ENCODE assay signal across 8 mouse cellular contexts in genomic region chrX:103556681-103557490, GRCm38 (mm10).
A peak's percentile ranks its signal among the peaks of the same experiment; 100 is the strongest.
DNase-seq lines count a peak whose midpoint lies in the region; ATAC-seq and TF ChIP-seq lines count a peak whose summit lies in the region.

No protein-coding gene starts in this region.

- TF ChIP-seq POLR2A in kidney, adult 2 months (IDR thresholded peaks at IDR 0.05; ENCODE audit: low read depth, low read length) = no peak

- no peaks in the 10 kb centered on the region for H3K9me3 ChIP-seq in hindbrain, embryonic 14.5 days (ENCODE audit: control insufficient read depth, low read length)
- H3K9me3 ChIP-seq in midbrain, embryonic 13.5 days = no peaks in the 10 kb centered on the region

- H3K9ac ChIP-seq in hindbrain, embryonic 14.5 days = no peak overlapping the region
- H3K9ac ChIP-seq in midbrain, embryonic 13.5 days (replicated peaks) = no peak overlapping the region

- H3K4me1 ChIP-seq in kidney, adult 2 months (ENCODE audit: control insufficient read depth, insufficient read depth, low read length) = peaks cover 13% of the 10 kb centered on the region
- peaks cover 10% of the 10 kb centered on the region; the same call in 1 of the 2 replicates for H3K4me1 ChIP-seq in hindbrain, embryonic 14.5 days (replicated peaks; ENCODE audit: control insufficient read depth, insufficient read depth, low read length)
- peaks cover 22% of the 10 kb centered on the region for H3K4me1 ChIP-seq in midbrain, embryonic 13.5 days (replicated peaks)

- no peak overlapping the region for H3K4me3 ChIP-seq in kidney, adult 2 months (ENCODE audit: insufficient read depth, low read depth, low read length)
- no peak overlapping the region for H3K4me3 ChIP-seq in hindbrain, embryonic 14.5 days (replicated peaks; ENCODE audit: low read length)
- no peak overlapping the region for H3K4me3 ChIP-seq in midbrain, embryonic 13.5 days (replicated peaks)

- TF ChIP-seq CTCF in kidney, adult 2 months (conservative IDR thresholded peaks at IDR 0.05; ENCODE audit: insufficient read depth, insufficient read length, low read depth, low read length) = no peak

- H3K4me2 ChIP-seq in hindbrain, embryonic 14.5 days (replicated peaks) = no peak overlapping the region
- no peak overlapping the region for H3K4me2 ChIP-seq in midbrain, embryonic 13.5 days (replicated peaks)

- peak overlapping the region; percentile 47 for H3K27ac ChIP-seq in kidney, adult 2 months (ENCODE audit: insufficient read depth, low read depth, low read length)
- peak overlapping the region; percentile 75 for H3K27ac ChIP-seq in hindbrain, embryonic 14.5 days
- peak overlapping the region; percentile 89 for H3K27ac ChIP-seq in midbrain, embryonic 13.5 days

- ATAC-seq in hindbrain, embryonic 14.5 days (ENCODE audit: low FRiP score) = no peak
- no peak for ATAC-seq in midbrain, embryonic 13.5 days

- H3K27me3 ChIP-seq in kidney, adult 2 months (replicated peaks; ENCODE audit: control insufficient read depth, insufficient read depth, low read length) = no peaks in the 10 kb centered on the region
- H3K27me3 ChIP-seq in hindbrain, embryonic 14.5 days (ENCODE audit: control insufficient read depth, insufficient read depth, low read length) = no peaks in the 10 kb centered on the region
- H3K27me3 ChIP-seq in midbrain, embryonic 13.5 days = no peaks in the 10 kb centered on the region

- DNase-seq in kidney, adult 2 months = peak; percentile 53
- DNase-seq in kidney, postnatal 25 days = no peak
- peak; percentile 5 for DNase-seq in embryo, embryonic 11 days
- no peak for DNase-seq in hindbrain, embryonic 14.5 days (ENCODE audit: low spot score)
- DNase-seq in adrenal gland, adult 18-20 months (ENCODE audit: low spot score in 2 of 2) = no peak
- DNase-seq in layer of hippocampus, adult 11-12 months (ENCODE audit: low spot score) = no peak
- DNase-seq in ovary, postnatal 36 days (ENCODE audit: low spot score) = no peak

- H3K36me3 ChIP-seq in kidney, adult 2 months (ENCODE audit: control insufficient read depth, insufficient read depth, low read length) = no peaks in the 10 kb centered on the region
- no peaks in the 10 kb centered on the region for H3K36me3 ChIP-seq in hindbrain, embryonic 14.5 days (replicated peaks; ENCODE audit: control insufficient read depth, insufficient read depth)
- H3K36me3 ChIP-seq in midbrain, embryonic 13.5 days = no peaks in the 10 kb centered on the region

- 41% methylated on average over 7 of the region's 7 CpGs for whole genome bisulfite sequencing in kidney, adult 2 months
- WGBS in hindbrain, embryonic 14.5 days = 40% methylated on average over 7 of the region's 7 CpGs
- WGBS in midbrain, embryonic 13.5 days = 30% methylated on average over 7 of the region's 7 CpGs

Comparison
In these comparisons a context has a peak if more than half of its experiments do, and no peak if none do; other contexts are left out.
1. DNase-seq: peak in kidney, adult 2 months (single experiment) and embryo, embryonic 11 days (single experiment); none in kidney, postnatal 25 days (0 of 2), hindbrain, embryonic 14.5 days (single experiment), adrenal gland, adult 18-20 months (0 of 2), layer of hippocampus, adult 11-12 months (single experiment) and ovary, postnatal 36 days (single experiment).
2. Peak in every context shown above with its lines, with median percentiles within 50 percentile points of each other: H3K27ac ChIP-seq.